Mouse (Mus musculus): ENCODE results near the gene Gm39653. TPM values are rescaled to one million over a fixed set of nuclear protein-coding genes. Genes with fewer than 3 reads are reported as not detected.
A peak's percentile ranks its signal among the peaks of the same experiment; 100 is the strongest.
"Not testable (repeated sequence)": the region's sequence is repeated elsewhere in the genome, so short reads cannot be mapped to it uniquely, and the experiment has no call there.

Gene Gm39653
- total RNA-seq, 2 experiments from 2014 or later: 0.43 to 0.54 TPM

GRCm38 (mm10) chr1:63628211-63628610 lies 12.4 kb downstream of the Gm39653 start:
- intact Hi-C loops (cut with DNase I): no loop called here
- TF ChIP-seq CTCF (IDR thresholded peaks at IDR 0.05): no peak
- H3K27ac ChIP-seq: no peak overlapping the region
- H3K4me3 ChIP-seq: no peak overlapping the region
- DNase-seq (ENCODE audit: extremely low spot score in 1 of 2, low spot score in 2 of 2): no peak

- DNase-seq (ENCODE audit: extremely low spot score in 1 of 2, low spot score in 2 of 2); H3K27ac ChIP-seq; intact Hi-C loops (cut with DNase I); H3K4me3 ChIP-seq: not testable (repeated sequence)
Measured at GRCm38 (mm10) chr1:63630390-63630789, 14.6 kb downstream of the Gm39653 start.

GRCm38 (mm10) chr1:63639921-63640320 lies 24.2 kb downstream of the Gm39653 start:
- intact Hi-C loops (cut with DNase I): no loop called here
- no peak for DNase-seq (ENCODE audit: extremely low spot score in 1 of 2, low spot score in 2 of 2)
- Histone ChIP-seq H3K27ac (no peak overlapping the region), H3K4me3 (no peak overlapping the region)
- no peak for TF ChIP-seq CTCF (IDR thresholded peaks at IDR 0.05)

GRCm38 (mm10) chr1:63658016-63658415 lies 42.2 kb downstream of the Gm39653 start:
- TF ChIP-seq CTCF (IDR thresholded peaks at IDR 0.05): peak; percentile 90
- peak; percentile 58 to 70 for DNase-seq (ENCODE audit: extremely low spot score in 1 of 2, low spot score in 2 of 2)
- no peak overlapping the region for H3K27ac ChIP-seq
- intact Hi-C loops (cut with DNase I): loop anchor here (2.0 to 10.0 kb wide), 5 partner anchors 476 to 1417 kb away; partner anchors contain the start of gene Crygc
- H3K4me3 ChIP-seq: no peak overlapping the region

- Histone ChIP-seq H3K4me3 (no peak overlapping the region), H3K27ac (no peak overlapping the region)
- peak; percentile 70 for TF ChIP-seq CTCF (IDR thresholded peaks at IDR 0.05)
- intact Hi-C loops (cut with DNase I): loop anchor here (2.0 to 10.0 kb wide), 5 partner anchors 477 to 1415 kb away; partner anchors contain the start of gene Crygc
- DNase-seq (ENCODE audit: extremely low spot score in 1 of 2, low spot score in 2 of 2): peak; percentile 25 to 27
Measured at GRCm38 (mm10) chr1:63659591-63659990, 43.8 kb downstream of the Gm39653 start.

GRCm38 (mm10) chr1:63666089-63666488 lies 50.3 kb downstream of the Gm39653 start:
- no peak for TF ChIP-seq CTCF (IDR thresholded peaks at IDR 0.05)
- no peak overlapping the region for H3K4me3 ChIP-seq
- H3K27ac ChIP-seq: no peak overlapping the region
- intact Hi-C loops (cut with DNase I): loop anchor here (5.0 to 10.0 kb wide), 5 partner anchors 96 to 1509 kb away; partner anchors contain the start of genes Ccnyl1 and Klf7
- no peak for DNase-seq (ENCODE audit: extremely low spot score in 1 of 2, low spot score in 2 of 2)

- no peak for DNase-seq (ENCODE audit: extremely low spot score in 1 of 2, low spot score in 2 of 2)
- Histone ChIP-seq H3K27ac (no peak overlapping the region), H3K4me3 (no peak overlapping the region)
- no peak for TF ChIP-seq CTCF (IDR thresholded peaks at IDR 0.05)
- intact Hi-C loops (cut with DNase I): loop anchor here (5.0 to 10.0 kb wide), 5 partner anchors 95 to 1507 kb away; partner anchors contain the start of genes Ccnyl1 and Klf7
Measured at GRCm38 (mm10) chr1:63667201-63667948, 51.6 kb downstream of the Gm39653 start.

GRCm38 (mm10) chr1:63667949-63668851 lies 52.4 kb downstream of the Gm39653 start:
- DNase-seq (ENCODE audit: extremely low spot score in 1 of 2, low spot score in 2 of 2): no peak
- H3K27ac ChIP-seq: 0 out of 2 replicates have a peak overlapping the region, but pooled peaks have one; percentile 4
- intact Hi-C loops (cut with DNase I): loop anchor here (2.0 to 10.0 kb wide), 6 partner anchors 63 to 1507 kb away; partner anchors contain the start of genes Ccnyl1, Fastkd2, Klf7 and Mdh1b

GRCm38 (mm10) chr1:63668852-63669160 lies 53.0 kb downstream of the Gm39653 start:
- intact Hi-C loops (cut with DNase I): loop anchor here (1.0 to 10.0 kb wide), 7 partner anchors 62 to 1506 kb away; partner anchors contain the start of genes Ccnyl1, Fastkd2, Klf7 and Mdh1b
- 0 out of 2 replicates have a peak overlapping the region, but pooled peaks have one; percentile 4 for H3K27ac ChIP-seq
- peak overlapping the region; percentile 39 for H3K4me3 ChIP-seq
- DNase-seq (ENCODE audit: extremely low spot score in 1 of 2, low spot score in 2 of 2): no peak
- TF ChIP-seq CTCF (IDR thresholded peaks at IDR 0.05): peak; percentile 58

More at GRCm38 (mm10) chr1:63667949-63668851, 52.4 kb downstream of the Gm39653 start:
- peak overlapping the region; percentile 39 for H3K4me3 ChIP-seq
- no peak for TF ChIP-seq CTCF (IDR thresholded peaks at IDR 0.05)

Other genes with a start within 250 kb of the Gm39653 start
- gene Adam23, start 170.1 kb upstream of the Gm39653 start, total RNA-seq (2021): 100 to 1,000 TPM; 146 to 155 TPM
- under 1 TPM; 0.14 to 0.16 TPM for gene Dytn, start 71.0 kb downstream of the Gm39653 start, total RNA-seq (2021)
- 1 to 10 TPM in 1 of 2 experiments, under 1 TPM in 1; 0.79 to 1.1 TPM for gene Mdh1b, start 114.3 kb downstream of the Gm39653 start, total RNA-seq (2021)
- 10 to 100 TPM; 21.1 to 27.4 TPM for gene Fastkd2, start 114.6 kb downstream of the Gm39653 start, total RNA-seq (2021)
- under 1 TPM; 0.25 to 0.33 TPM for gene 4933402D24Rik, start 153.3 kb downstream of the Gm39653 start, total RNA-seq (2021)

All from left cerebral cortex, adult 2 months (tissue).